Mouse (Mus musculus): ENCODE results near the gene Cldn18. TPM values are rescaled to one million over a fixed set of nuclear protein-coding genes. Genes with fewer than 3 reads are reported as not detected.

Cldn18 gene
- not detected for total RNA-seq (2021)
- long read RNA-seq: 0 reads

- DNase-seq (ENCODE audit: low spot score in 2 of 2): no peak
Observed at GRCm38 (mm10) chr9:99717134-99717533, at the start of gene Cldn18. Cldn18 (minus strand) TSS chr9:99717267.

GRCm38 (mm10) chr9:99763530-99763929 lies 46.5 kb upstream of the Cldn18 start:
- DNase-seq (ENCODE audit: low spot score in 2 of 2): peak; percentile 13 to 53

GRCm38 (mm10) chr9:99750272-99750671 lies 33.2 kb upstream of the Cldn18 start:
- no peak for DNase-seq (ENCODE audit: low spot score in 2 of 2)

GRCm38 (mm10) chr9:99748279-99748678 lies 31.2 kb upstream of the Cldn18 start:
- DNase-seq (ENCODE audit: low spot score in 2 of 2): no peak

- no peak for DNase-seq (ENCODE audit: low spot score in 2 of 2)
Observed at GRCm38 (mm10) chr9:99747731-99748130, 30.7 kb upstream of the Cldn18 start.

GRCm38 (mm10) chr9:99744548-99744947 lies 27.5 kb upstream of the Cldn18 start:
- DNase-seq (ENCODE audit: low spot score in 2 of 2): peak; percentile 8 to 38

GRCm38 (mm10) chr9:99729943-99730646 lies 13.0 kb upstream of the Cldn18 start:
- DNase-seq (ENCODE audit: low spot score in 2 of 2): peak; percentile 45 to 86

- DNase-seq (ENCODE audit: low spot score in 2 of 2): no peak
Observed at GRCm38 (mm10) chr9:99727819-99728218, 10.8 kb upstream of the Cldn18 start.

GRCm38 (mm10) chr9:99725278-99725677 lies 8.2 kb upstream of the Cldn18 start:
- no peak for DNase-seq (ENCODE audit: low spot score in 2 of 2)

GRCm38 (mm10) chr9:99720011-99720410 lies 2.9 kb upstream of the Cldn18 start:
- DNase-seq (ENCODE audit: low spot score in 2 of 2): peak in 1 of 2 experiments; percentile 41

- DNase-seq (ENCODE audit: low spot score in 2 of 2): no peak
Observed at GRCm38 (mm10) chr9:99710297-99710696, 6.8 kb downstream of the Cldn18 start.

GRCm38 (mm10) chr9:99709588-99710248 lies 7.3 kb downstream of the Cldn18 start:
- DNase-seq (ENCODE audit: low spot score in 2 of 2): no peak

GRCm38 (mm10) chr9:99707425-99708126 lies 9.5 kb downstream of the Cldn18 start:
- no peak for DNase-seq (ENCODE audit: low spot score in 2 of 2)

- DNase-seq (ENCODE audit: low spot score in 2 of 2): no peak
Observed at GRCm38 (mm10) chr9:99706264-99706663, 10.8 kb downstream of the Cldn18 start.

- DNase-seq (ENCODE audit: low spot score in 2 of 2): no peak
Observed at GRCm38 (mm10) chr9:99703711-99704110, 13.4 kb downstream of the Cldn18 start.

GRCm38 (mm10) chr9:99702215-99702614 lies 14.9 kb downstream of the Cldn18 start:
- DNase-seq (ENCODE audit: low spot score in 2 of 2): no peak

- DNase-seq (ENCODE audit: low spot score in 2 of 2): no peak
Observed at GRCm38 (mm10) chr9:99701187-99701586, 15.9 kb downstream of the Cldn18 start.

- DNase-seq (ENCODE audit: low spot score in 2 of 2): no peak
Observed at GRCm38 (mm10) chr9:99699752-99700389, 17.2 kb downstream of the Cldn18 start.

GRCm38 (mm10) chr9:99694961-99695360 lies 22.1 kb downstream of the Cldn18 start:
- no peak for DNase-seq (ENCODE audit: low spot score in 2 of 2)

- DNase-seq (ENCODE audit: low spot score in 2 of 2): no peak
Observed at GRCm38 (mm10) chr9:99690386-99690785, 26.7 kb downstream of the Cldn18 start.

- no peak for DNase-seq (ENCODE audit: low spot score in 2 of 2)
Observed at GRCm38 (mm10) chr9:99689796-99690195, 27.3 kb downstream of the Cldn18 start.

Measured in layer of hippocampus, adult 18-20 months (tissue).